Mouse (Mus musculus): ENCODE measurements around the gene St6galnac6. TPM values are rescaled to one million over a fixed set of nuclear protein-coding genes. Genes with fewer than 3 reads are reported as not detected.

St6galnac6 gene
- total RNA-seq, 4 experiments from 2014 or later = 42.7 to 61.4 (median 51.8) TPM

GRCm38 (mm10) chr2:32586871-32587351, 12.6 kb upstream of the St6galnac6 start, which contains the start of gene St6galnac4:
St6galnac4 (plus strand) TSS chr2:32587095.
- peak; percentile 83 for DNase-seq

GRCm38 (mm10) chr2:32587731-32588321, 11.7 kb upstream of the St6galnac6 start:
- no peak for DNase-seq

GRCm38 (mm10) chr2:32589213-32589795, 10.2 kb upstream of the St6galnac6 start:
- no peak for DNase-seq

DNA sequence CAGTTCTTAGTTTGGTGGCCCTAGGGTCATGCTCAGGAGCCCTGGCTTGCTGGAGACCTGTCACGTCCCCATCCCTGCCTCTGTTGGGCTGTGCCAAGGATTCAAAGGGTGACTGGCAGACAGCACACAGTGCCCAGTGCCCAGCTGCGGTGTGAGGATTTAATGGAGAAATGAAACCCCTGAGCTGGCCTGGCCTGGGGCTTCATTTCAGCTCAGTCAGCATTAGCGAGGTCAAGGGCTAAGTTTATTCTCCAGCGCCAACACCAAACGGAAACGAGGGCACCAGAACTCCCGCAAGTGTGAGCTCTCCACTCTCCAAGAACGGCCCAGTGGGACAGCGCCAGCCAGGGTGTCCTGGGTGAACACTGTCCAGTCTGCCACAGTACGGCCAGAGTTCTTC, 9.3 kb upstream of the St6galnac6 start:
- DNase-seq = no peak

- no peak for DNase-seq
Observed at GRCm38 (mm10) chr2:32591249-32591648, 8.3 kb upstream of the St6galnac6 start.

DNA sequence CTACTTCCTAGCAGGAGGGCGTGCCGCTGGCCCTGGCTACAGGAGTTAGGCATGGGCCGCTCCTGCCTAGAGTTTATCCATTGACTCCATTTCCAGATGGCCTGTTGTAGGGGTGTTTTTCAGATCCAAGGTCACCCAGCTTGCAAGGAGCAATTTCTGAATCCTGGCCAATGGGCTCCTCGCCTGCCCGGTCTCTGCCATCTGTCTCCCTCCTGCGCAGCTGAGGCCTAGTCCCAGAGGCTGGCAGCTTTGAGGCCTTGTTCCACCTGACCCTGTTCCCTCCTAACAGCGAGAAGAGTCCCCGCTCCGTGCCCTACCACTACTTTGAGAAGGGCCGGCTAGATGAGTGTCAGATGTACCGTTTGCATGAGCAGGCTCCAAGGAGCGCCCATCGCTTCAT, 2.8 kb upstream of the St6galnac6 start:
- DNase-seq = no peak

GRCm38 (mm10) chr2:32597248-32597647, 2.3 kb upstream of the St6galnac6 start:
- DNase-seq = no peak

DNA sequence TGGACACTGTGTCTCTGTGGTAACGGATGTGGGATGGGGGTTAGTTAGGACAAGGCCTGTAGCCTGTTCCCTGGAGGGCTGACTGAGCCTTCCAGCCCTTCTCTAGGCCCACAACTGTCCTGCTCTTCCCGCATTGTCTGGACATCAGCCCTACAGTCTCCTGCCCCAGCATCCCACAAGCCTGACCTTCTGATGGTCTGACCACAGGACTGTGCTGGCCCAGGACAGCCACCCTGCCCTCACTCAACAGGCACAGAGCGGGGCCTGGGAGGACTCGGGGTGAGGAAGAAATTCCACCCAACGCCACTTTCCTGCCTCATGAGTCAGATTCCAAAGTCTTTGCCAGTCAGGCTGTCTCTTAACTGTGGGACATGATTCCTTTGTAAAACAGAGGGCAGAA, 1.8 kb upstream of the St6galnac6 start:
- no peak for DNase-seq

- no peak for DNase-seq
Observed at GRCm38 (mm10) chr2:32598506-32598905, 1.0 kb upstream of the St6galnac6 start.

- DNase-seq = no peak
Observed at GRCm38 (mm10) chr2:32601417-32602065, 2.0 kb downstream of the St6galnac6 start.

GRCm38 (mm10) chr2:32602600-32603054, 3.1 kb downstream of the St6galnac6 start:
- DNase-seq = peak; percentile 74

DNA sequence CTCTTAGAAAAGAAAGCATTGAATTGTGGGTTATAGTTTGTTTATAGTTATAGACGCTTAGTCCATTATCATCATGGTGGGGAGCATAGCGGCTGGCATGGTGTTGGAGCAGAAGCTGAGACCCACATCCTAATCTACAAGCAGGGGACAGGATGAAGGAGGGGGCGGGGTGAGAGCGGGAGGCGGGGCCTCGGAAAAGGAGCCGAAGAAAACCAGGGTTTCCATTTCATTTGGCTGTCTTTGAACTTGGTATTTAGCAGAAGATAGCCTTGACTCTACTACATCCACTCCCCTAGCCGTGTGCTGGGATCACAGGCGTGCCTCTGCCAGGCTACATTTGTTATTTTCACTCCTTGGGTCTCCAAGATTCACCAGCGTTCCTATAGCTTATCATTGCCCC, 5.1 kb downstream of the St6galnac6 start:
- DNase-seq = no peak

DNA sequence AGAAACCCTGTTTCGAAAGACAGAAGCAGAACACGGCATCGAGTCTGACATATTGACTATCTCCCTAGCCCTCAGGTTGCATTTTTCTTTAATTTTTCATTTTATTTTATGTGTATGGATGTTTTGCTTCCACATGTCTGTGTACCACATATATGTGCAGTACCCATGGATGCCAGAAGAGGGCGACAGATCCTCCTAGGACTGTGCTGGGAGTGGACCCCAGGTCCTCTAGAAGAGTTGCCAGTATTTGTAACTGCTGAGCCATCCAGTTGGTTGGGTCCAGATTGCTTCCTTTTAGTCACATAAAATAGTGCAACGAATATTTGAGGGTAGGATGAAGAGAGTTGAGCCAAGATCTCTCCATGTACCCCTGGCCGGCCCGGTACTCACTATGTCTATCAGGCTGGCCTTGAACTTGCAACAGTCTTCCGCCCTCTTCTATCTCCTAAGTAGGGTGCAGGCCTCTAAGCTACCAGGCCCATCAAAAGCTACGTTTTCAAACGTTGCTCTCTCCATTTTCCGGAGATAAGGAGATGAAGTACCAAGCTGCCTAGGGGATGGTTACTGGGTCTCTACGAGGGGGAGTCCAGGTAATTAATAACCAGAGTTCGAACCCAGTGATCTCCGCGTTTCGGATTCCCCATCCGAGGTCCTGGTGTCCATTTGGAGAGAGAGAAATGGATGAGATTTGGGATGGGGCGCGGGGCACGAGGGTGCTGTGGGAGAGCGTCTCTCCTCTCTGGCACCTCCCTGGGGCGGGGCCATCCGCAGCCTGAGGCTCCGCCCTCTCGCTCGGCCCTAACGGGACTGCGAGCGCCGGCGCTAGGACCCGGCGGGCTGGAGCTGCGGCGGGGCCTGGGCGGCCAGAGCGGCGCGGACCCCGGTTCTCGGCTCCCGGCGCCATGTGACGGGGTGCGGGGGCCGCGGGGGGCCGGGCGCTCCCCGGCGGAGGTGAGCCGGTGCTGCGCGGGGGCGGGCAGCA, 6.9 kb downstream of the St6galnac6 start:
- peak; percentile 77 for DNase-seq

DNA sequence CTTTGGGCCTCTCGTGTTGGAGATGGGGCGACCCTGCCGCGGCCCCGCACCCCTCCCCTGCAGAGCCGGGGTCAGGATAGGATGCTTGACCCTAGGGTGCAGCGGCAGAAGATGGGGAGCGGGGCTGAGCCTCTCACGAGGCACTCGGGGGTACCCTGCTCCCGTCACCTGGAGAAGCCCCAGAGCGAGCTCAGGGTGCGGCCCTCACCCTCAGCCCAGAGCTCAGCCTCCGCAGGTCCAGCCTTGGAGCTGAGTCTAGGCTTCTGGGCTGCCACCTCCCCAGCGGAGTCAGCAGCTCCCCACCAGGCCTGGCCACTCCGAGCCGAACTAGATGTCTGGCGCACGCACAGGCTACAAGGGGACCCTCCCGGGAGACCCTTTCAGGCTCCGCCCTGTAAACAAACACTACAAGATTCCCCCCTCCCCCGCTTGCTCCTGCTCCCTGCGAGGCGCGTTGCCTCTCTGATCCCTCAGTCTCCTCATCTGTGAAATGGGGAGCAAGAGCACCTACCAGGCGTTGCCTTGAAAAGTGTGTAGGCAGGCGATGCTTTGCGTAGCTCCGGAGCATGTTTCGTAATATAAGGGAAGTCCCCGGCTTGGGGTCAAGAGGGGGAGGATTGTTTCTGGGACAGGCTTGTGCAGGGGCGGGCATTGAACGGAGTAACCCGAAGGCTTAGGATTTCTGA, 7.9 kb downstream of the St6galnac6 start:
- DNase-seq = no peak

DNA sequence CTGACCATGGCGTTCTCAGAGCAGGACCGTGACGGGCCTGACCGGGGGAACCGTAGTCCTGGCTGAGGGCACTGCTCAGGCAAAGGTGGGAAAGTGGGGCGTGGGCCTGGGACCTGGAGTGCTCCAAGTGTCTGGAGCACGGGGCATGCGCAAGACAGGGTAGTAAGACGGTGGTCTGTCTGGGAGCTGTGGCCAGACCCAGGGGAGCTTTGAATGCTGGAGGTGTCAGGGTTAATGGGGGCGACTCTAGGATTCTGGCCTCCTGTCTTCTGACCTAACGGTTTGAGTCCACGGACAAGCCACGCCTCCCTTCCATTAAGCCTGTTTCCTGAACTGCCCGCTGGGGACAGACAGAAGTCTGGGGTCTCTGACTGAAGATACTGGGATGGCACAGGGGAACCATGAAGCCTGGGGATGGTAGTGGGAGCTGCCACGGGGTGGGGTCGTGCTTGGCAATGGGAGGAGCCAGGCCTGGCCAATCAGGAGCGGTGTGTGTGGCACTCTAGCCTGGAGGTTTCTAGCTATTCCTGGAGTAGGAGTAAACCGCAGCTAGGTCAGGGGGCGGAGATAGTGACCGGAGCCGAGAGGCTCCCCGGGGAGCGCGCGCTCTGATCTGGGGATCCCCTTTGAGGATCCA, 8.8 kb downstream of the St6galnac6 start:
- DNase-seq = peak; percentile 81

- DNase-seq = peak; percentile 63
Observed at GRCm38 (mm10) chr2:32608778-32609435, 9.4 kb downstream of the St6galnac6 start.

GRCm38 (mm10) chr2:32610610-32611229, 11.2 kb downstream of the St6galnac6 start:
- no peak for DNase-seq

DNA sequence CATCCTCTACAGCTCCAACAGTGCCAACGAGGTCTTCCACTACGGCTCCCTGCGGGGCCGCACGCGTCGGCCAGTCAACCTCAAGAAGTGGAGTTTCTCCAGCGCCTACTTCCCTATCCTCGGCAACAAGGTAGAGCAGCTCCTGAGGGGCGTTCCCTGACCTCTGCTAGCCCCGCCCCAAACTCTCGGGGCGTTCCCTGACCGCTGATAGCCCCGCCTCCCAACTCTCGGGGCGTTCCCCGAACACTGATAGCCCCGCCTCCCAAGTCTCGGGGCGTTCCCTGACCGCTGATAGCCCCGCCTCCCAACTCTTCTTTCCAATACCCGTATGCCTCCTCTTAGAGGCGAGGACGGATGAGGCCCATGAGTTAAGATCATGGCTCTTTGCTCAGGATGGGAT, 12.8 kb downstream of the St6galnac6 start:
- DNase-seq = no peak

DNA sequence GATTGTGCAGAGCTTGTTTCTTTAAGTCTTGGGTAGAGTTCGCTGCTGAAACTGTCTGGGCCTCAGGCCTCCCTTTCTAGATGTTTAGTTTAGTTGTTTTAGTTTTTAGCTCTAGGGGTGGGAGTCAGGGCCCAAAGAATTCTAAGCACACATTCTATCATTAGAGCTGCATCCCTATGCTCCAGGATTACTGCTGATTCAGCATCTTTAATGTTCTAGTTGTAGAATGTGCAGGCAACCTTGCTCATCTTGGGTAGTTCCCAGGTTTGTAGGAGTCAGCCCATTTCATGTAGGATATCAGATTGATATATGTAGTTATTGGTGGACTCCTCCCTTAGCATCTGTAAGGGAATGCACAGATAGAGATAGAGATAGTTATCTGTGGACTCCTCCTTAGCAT, 17.6 kb downstream of the St6galnac6 start:
- no peak for DNase-seq

- DNase-seq = no peak
Observed at GRCm38 (mm10) chr2:32617601-32618000, 18.1 kb downstream of the St6galnac6 start.
